Mouse (Mus musculus): ENCODE measurements around the gene Bend5. TPM values are rescaled to one million over a fixed set of nuclear protein-coding genes. Genes with fewer than 3 reads are reported as not detected.

Bend5 gene
- total and polyA plus RNA-seq, 2 experiments from 2014 or later: 7.9 to 13.8 TPM

GRCm38 (mm10) chr4:111416551-111416950, 1.7 kb downstream of the Bend5 start:
- Histone ChIP-seq H3K9me3 (replicated peaks; ENCODE audit: control insufficient read depth, low read length) (no peaks in the 10 kb centered on the region), H3K4me1 (ENCODE audit: control insufficient read depth, insufficient read depth) (peaks cover 9% of the 10 kb centered on the region), H3K9ac (replicated peaks; ENCODE audit: low read depth, low read length) (no peak overlapping the region), H3K4me3 (ENCODE audit: low read depth, low read length) (no peak overlapping the region), H3K36me3 (replicated peaks; ENCODE audit: control insufficient read depth, insufficient read depth, low read length) (0 out of 2 replicates have a peak, but pooled peaks cover 6% of the 10 kb centered on the region), H3K27ac (ENCODE audit: low read depth) (no peak overlapping the region), H3K4me2 (ENCODE audit: low read depth, low read length) (0 out of 2 replicates have a peak overlapping the region, but pooled peaks have one; percentile 95), H3K27me3 (ENCODE audit: control insufficient read depth, insufficient read depth, low read length) (no peaks in the 10 kb centered on the region)
- 74% methylated on average over 3 of the region's 3 CpGs for WGBS
- no peak for ATAC-seq (ENCODE audit: insufficient read depth, low read depth)
- DNase-seq (ENCODE audit: low spot score): no peak
- TF ChIP-seq CTCF (IDR thresholded peaks at IDR 0.05; ENCODE audit: low read depth) (no peak), EP300 (IDR thresholded peaks at IDR 0.05; ENCODE audit: low read depth) (no peak)

- H3K4me2 ChIP-seq (ENCODE audit: low read depth, low read length): no peak overlapping the region
- ATAC-seq (ENCODE audit: insufficient read depth, low read depth) (no peak), DNase-seq (ENCODE audit: low spot score) (no peak)
- no peak overlapping the region for H3K9ac ChIP-seq (replicated peaks; ENCODE audit: low read depth, low read length)
- no peaks in the 10 kb centered on the region for H3K9me3 ChIP-seq (replicated peaks; ENCODE audit: control insufficient read depth, low read length)
- H3K27me3 ChIP-seq (ENCODE audit: control insufficient read depth, insufficient read depth, low read length): no peaks in the 10 kb centered on the region
- H3K36me3 ChIP-seq (replicated peaks; ENCODE audit: control insufficient read depth, insufficient read depth, low read length): 0 out of 2 replicates have a peak, but pooled peaks cover 6% of the 10 kb centered on the region
- no peak overlapping the region for H3K27ac ChIP-seq (ENCODE audit: low read depth)
- H3K4me1 ChIP-seq (ENCODE audit: control insufficient read depth, insufficient read depth): peaks cover 9% of the 10 kb centered on the region
- 93% methylated on average over 5 of the region's 5 CpGs for WGBS
- no peak for TF ChIP-seq CTCF (IDR thresholded peaks at IDR 0.05; ENCODE audit: low read depth)
- TF ChIP-seq EP300 (IDR thresholded peaks at IDR 0.05; ENCODE audit: low read depth): no peak
- H3K4me3 ChIP-seq (ENCODE audit: low read depth, low read length): no peak overlapping the region
Observed at GRCm38 (mm10) chr4:111417716-111418115, 2.9 kb downstream of the Bend5 start.

GRCm38 (mm10) chr4:111419476-111419875, 4.7 kb downstream of the Bend5 start:
- ATAC-seq (ENCODE audit: insufficient read depth, low read depth): no peak
- no peak overlapping the region for H3K9ac ChIP-seq (replicated peaks; ENCODE audit: low read depth, low read length)
- no peak overlapping the region for H3K4me3 ChIP-seq (ENCODE audit: low read depth, low read length)
- peaks cover 7% of the 10 kb centered on the region; the same call in 1 of the 2 replicates for H3K4me1 ChIP-seq (ENCODE audit: control insufficient read depth, insufficient read depth)
- no peaks in the 10 kb centered on the region for H3K27me3 ChIP-seq (ENCODE audit: control insufficient read depth, insufficient read depth, low read length)
- TF ChIP-seq CTCF (IDR thresholded peaks at IDR 0.05; ENCODE audit: low read depth) (no peak), EP300 (IDR thresholded peaks at IDR 0.05; ENCODE audit: low read depth) (no peak)
- H3K36me3 ChIP-seq (replicated peaks; ENCODE audit: control insufficient read depth, insufficient read depth, low read length): 0 out of 2 replicates have a peak, but pooled peaks cover 6% of the 10 kb centered on the region
- no peak overlapping the region for H3K4me2 ChIP-seq (ENCODE audit: low read depth, low read length)
- WGBS: 83% methylated on average over 1 of the region's 1 CpGs
- H3K9me3 ChIP-seq (replicated peaks; ENCODE audit: control insufficient read depth, low read length): no peaks in the 10 kb centered on the region
- no peak overlapping the region for H3K27ac ChIP-seq (ENCODE audit: low read depth)
- no peak for DNase-seq (ENCODE audit: low spot score)

- ATAC-seq (ENCODE audit: insufficient read depth, low read depth) (no peak), DNase-seq (ENCODE audit: low spot score) (no peak)
- WGBS: 70% methylated on average over 3 of the region's 3 CpGs
Observed at GRCm38 (mm10) chr4:111420031-111420430, 5.2 kb downstream of the Bend5 start.

GRCm38 (mm10) chr4:111420955-111421354, 6.1 kb downstream of the Bend5 start:
- DNase-seq (ENCODE audit: low spot score) (no peak), ATAC-seq (ENCODE audit: insufficient read depth, low read depth) (no peak)
- H3K9me3 ChIP-seq (replicated peaks; ENCODE audit: control insufficient read depth, low read length): no peaks in the 10 kb centered on the region
- H3K9ac ChIP-seq (replicated peaks; ENCODE audit: low read depth, low read length): no peak overlapping the region
- peaks cover 12% of the 10 kb centered on the region for H3K4me1 ChIP-seq (ENCODE audit: control insufficient read depth, insufficient read depth)
- 90% methylated on average over 4 of the region's 4 CpGs for WGBS
- no peak overlapping the region for H3K27ac ChIP-seq (ENCODE audit: low read depth)
- H3K4me2 ChIP-seq (ENCODE audit: low read depth, low read length): no peak overlapping the region
- no peaks in the 10 kb centered on the region for H3K27me3 ChIP-seq (ENCODE audit: control insufficient read depth, insufficient read depth, low read length)
- 0 out of 2 replicates have a peak, but pooled peaks cover 6% of the 10 kb centered on the region for H3K36me3 ChIP-seq (replicated peaks; ENCODE audit: control insufficient read depth, insufficient read depth, low read length)
- no peak overlapping the region for H3K4me3 ChIP-seq (ENCODE audit: low read depth, low read length)
- no peak for TF ChIP-seq EP300 (IDR thresholded peaks at IDR 0.05; ENCODE audit: low read depth)
- TF ChIP-seq CTCF (IDR thresholded peaks at IDR 0.05; ENCODE audit: low read depth): no peak

More at GRCm38 (mm10) chr4:111420031-111420430, 5.2 kb downstream of the Bend5 start:
- H3K4me2 ChIP-seq (ENCODE audit: low read depth, low read length): no peak overlapping the region
- H3K36me3 ChIP-seq (replicated peaks; ENCODE audit: control insufficient read depth, insufficient read depth, low read length): 0 out of 2 replicates have a peak, but pooled peaks cover 6% of the 10 kb centered on the region
- H3K27ac ChIP-seq (ENCODE audit: low read depth): no peak overlapping the region
- no peak overlapping the region for H3K4me3 ChIP-seq (ENCODE audit: low read depth, low read length)
- H3K27me3 ChIP-seq (ENCODE audit: control insufficient read depth, insufficient read depth, low read length): no peaks in the 10 kb centered on the region
- no peak overlapping the region for H3K9ac ChIP-seq (replicated peaks; ENCODE audit: low read depth, low read length)
- H3K4me1 ChIP-seq (ENCODE audit: control insufficient read depth, insufficient read depth): peaks cover 12% of the 10 kb centered on the region
- TF ChIP-seq CTCF (IDR thresholded peaks at IDR 0.05; ENCODE audit: low read depth) (no peak), EP300 (IDR thresholded peaks at IDR 0.05; ENCODE audit: low read depth) (no peak)
- H3K9me3 ChIP-seq (replicated peaks; ENCODE audit: control insufficient read depth, low read length): no peaks in the 10 kb centered on the region

- ATAC-seq (ENCODE audit: insufficient read depth, low read depth): no peak
- no peak overlapping the region for H3K4me3 ChIP-seq (ENCODE audit: low read depth, low read length)
- 68% methylated on average over 6 of the region's 6 CpGs for WGBS
- DNase-seq (ENCODE audit: low spot score): no peak
- H3K4me2 ChIP-seq (ENCODE audit: low read depth, low read length): no peak overlapping the region
- no peaks in the 10 kb centered on the region for H3K27me3 ChIP-seq (ENCODE audit: control insufficient read depth, insufficient read depth, low read length)
- no peak overlapping the region for H3K27ac ChIP-seq (ENCODE audit: low read depth)
- TF ChIP-seq EP300 (IDR thresholded peaks at IDR 0.05; ENCODE audit: low read depth): no peak
- no peak for TF ChIP-seq CTCF (IDR thresholded peaks at IDR 0.05; ENCODE audit: low read depth)
- 0 out of 2 replicates have a peak, but pooled peaks cover 6% of the 10 kb centered on the region for H3K36me3 ChIP-seq (replicated peaks; ENCODE audit: control insufficient read depth, insufficient read depth, low read length)
- H3K4me1 ChIP-seq (ENCODE audit: control insufficient read depth, insufficient read depth): peaks cover 6% of the 10 kb centered on the region; the same call in 1 of the 2 replicates
- H3K9me3 ChIP-seq (replicated peaks; ENCODE audit: control insufficient read depth, low read length): no peaks in the 10 kb centered on the region
- no peak overlapping the region for H3K9ac ChIP-seq (replicated peaks; ENCODE audit: low read depth, low read length)
Observed at GRCm38 (mm10) chr4:111421785-111422184, 7.0 kb downstream of the Bend5 start.

Data from heart, postnatal 0 days (tissue).